ENCODE assay signal across 17 mouse cellular contexts in the genomic region with DNA sequence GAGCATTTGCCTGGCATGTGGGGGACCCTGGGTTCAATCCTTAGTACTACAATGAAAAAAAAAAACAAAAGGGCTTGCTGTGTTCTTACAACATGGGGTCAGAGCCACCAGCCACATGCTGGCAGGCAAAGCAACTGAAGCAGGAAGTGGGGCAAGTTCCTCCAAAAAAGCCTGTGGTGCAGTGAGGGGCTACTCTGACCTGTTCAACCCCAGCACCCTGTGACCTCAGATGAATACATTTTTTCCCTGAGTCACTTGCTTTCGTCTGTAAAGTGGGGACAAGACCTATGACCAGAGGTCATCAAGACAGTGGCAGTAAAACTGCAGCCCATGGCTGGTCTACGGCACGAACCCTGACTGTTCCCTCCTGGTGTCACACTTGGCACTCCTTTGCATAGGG.
DNase-seq lines count a peak whose midpoint lies in the region.
"Had no signal": no experiment of that assay in that cellular context is flagged by ENCODE, and none has a peak within 500 bp of the region (broad histone marks: within the 10 kb centered on the region; RNA-seq: fewer than 3 reads in every experiment).

No protein-coding gene starts in this region.

- no peaks in the 10 kb centered on the region for H3K27me3 ChIP-seq in megakaryocyte, embryonic 14.5 days (replicated peaks)
- H3K27me3 ChIP-seq: forebrain, embryonic 12.5 days; heart, embryonic 15.5 days; hindbrain, embryonic 12.5 days; midbrain, embryonic 15.5 days; neural tube, embryonic 13.5 days had no signal

- H3K4me3 ChIP-seq in megakaryocyte, embryonic 14.5 days (replicated peaks) = peak overlapping the region; percentile 16
- H3K4me3 ChIP-seq: forebrain, embryonic 12.5 days; heart, embryonic 15.5 days; hindbrain, embryonic 12.5 days; midbrain, embryonic 15.5 days; neural tube, embryonic 13.5 days had no signal

- no peaks in the 10 kb centered on the region for H3K9me3 ChIP-seq in megakaryocyte, embryonic 14.5 days
- H3K9me3 ChIP-seq: forebrain, embryonic 12.5 days; heart, embryonic 15.5 days; hindbrain, embryonic 12.5 days; midbrain, embryonic 15.5 days; neural tube, embryonic 13.5 days had no signal

- peak; percentile 89 for DNase-seq in heart, adult 11 months
- DNase-seq in heart, adult 8-10 months (ENCODE audit: low spot score) = no peak
- DNase-seq in thymus, postnatal 25 days = peak; percentile 35
- DNase-seq in thymus, adult 18-20 months = no peak
- DNase-seq in right cerebral cortex, postnatal 10 days (ENCODE audit: low spot score in 2 of 2) = no peak
- DNase-seq in testis, postnatal 10 days (ENCODE audit: low spot score) = no peak
- no peak for DNase-seq in layer of hippocampus, postnatal 25 days (ENCODE audit: extremely low spot score in 1 of 2, low spot score in 1 of 2)
- DNase-seq: adrenal gland, adult 2 months; cerebellum, adult 8-10 months; gastrocnemius, postnatal 36 days; kidney, postnatal 25 days had no signal

- peaks cover 90% of the 10 kb centered on the region for H3K4me1 ChIP-seq in megakaryocyte, embryonic 14.5 days
- H3K4me1 ChIP-seq: forebrain, embryonic 12.5 days; hindbrain, embryonic 12.5 days; midbrain, embryonic 15.5 days; neural tube, embryonic 13.5 days had no signal

- peaks cover 98% of the 10 kb centered on the region for H3K36me3 ChIP-seq in megakaryocyte, embryonic 14.5 days (replicated peaks; ENCODE audit: low read length)
- H3K36me3 ChIP-seq: forebrain, embryonic 12.5 days; hindbrain, embryonic 12.5 days; midbrain, embryonic 15.5 days; neural tube, embryonic 13.5 days had no signal

Comparison
In these comparisons a context has a peak if more than half of its experiments do, and no peak if none do; other contexts are left out.
1. DNase-seq: peak in heart, adult 11 months (single experiment) and thymus, postnatal 25 days (single experiment); none in heart, adult 8-10 months (single experiment), thymus, adult 18-20 months (0 of 2), right cerebral cortex, postnatal 10 days (0 of 2), testis, postnatal 10 days (single experiment) and layer of hippocampus, postnatal 25 days (0 of 2).